Mouse (Mus musculus) left cerebral cortex, postnatal 14 days (tissue): ENCODE measurements around the gene Fus. TPM values are rescaled to one million over a fixed set of nuclear protein-coding genes. Genes with fewer than 3 reads are reported as not detected.
"Not testable (repeated sequence)": the region's sequence is repeated elsewhere in the genome, so short reads cannot be mapped to it uniquely, and the experiment has no call there.

Source experiments
- DNase-seq, 2 experiments: peaks; one replicate each; pipeline ENCODE4 v3.0.0; 2021 to 2022; ENCODE audit warnings: low spot score in 2 of 2, mixed read lengths in 1 of 2
- intact Hi-C: fragments of 180-260 bp; cut with DNase I; formaldehyde crosslinking; loops from one replicate; pipeline ENCODE4 v1.15.1; 2025
- total RNA-seq, 2 experiments: library from RNA; stranded (reverse); gene quantifications; 2 replicates each; pipeline ENCODE4 v1.2.3; 2021

Gene Fus
- total RNA-seq, 2 experiments from 2014 or later: 313 to 324 TPM

DNA sequence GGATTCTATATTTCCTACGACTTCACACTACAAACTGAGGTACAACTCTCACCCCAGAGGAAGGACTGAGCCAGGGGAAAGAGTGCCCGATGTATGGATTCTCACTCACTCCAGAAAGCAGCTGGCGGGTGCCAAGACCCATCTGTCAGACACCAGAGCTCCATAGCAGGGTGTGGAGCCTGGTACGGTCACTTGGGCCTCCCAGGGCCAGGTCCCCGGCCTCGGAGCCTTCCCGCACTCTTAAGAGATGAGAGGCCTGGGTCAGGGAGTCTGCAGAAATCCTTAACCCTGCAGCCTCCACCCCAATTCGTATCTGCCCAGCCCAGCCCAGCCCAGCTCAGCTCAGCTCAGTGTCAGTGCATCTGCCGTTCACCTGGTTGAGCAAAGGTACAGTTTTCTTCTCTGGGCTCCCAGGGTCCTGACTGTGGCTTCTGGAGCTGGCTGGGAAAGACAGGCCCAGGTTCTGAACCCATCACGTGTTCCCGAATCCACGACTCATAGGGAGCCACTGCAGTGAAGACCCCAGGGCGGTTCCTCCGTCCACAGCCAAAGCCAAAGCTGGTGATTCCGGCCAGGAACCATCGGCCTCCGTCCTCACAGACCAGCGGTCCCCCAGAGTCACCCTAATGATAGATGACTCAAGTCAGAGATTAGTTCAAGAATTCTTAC lies 30.9 kb upstream of the Fus start:
- no peak for DNase-seq
- intact Hi-C loops: no loop called here

DNA sequence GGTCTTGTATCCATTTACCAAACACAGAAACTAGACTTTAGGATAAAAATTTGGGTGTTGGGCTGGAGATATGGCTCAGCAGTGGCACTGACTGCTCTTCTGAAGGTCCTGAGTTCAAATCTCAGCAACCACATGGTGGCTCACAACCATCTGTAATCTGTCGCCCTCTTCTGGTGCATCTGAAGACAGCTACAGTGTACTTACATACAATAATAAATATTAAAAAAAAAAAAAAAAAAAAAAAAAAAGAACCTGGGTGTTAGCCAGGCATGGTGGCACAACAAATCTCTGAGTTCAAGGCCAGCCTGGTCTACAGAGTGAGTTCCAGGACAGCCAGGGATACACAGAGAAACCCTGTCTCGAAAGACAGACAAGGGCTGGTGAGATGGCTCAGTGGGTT lies 25.2 kb upstream of the Fus start:
- DNase-seq, intact Hi-C loops: not testable (repeated sequence)

DNA sequence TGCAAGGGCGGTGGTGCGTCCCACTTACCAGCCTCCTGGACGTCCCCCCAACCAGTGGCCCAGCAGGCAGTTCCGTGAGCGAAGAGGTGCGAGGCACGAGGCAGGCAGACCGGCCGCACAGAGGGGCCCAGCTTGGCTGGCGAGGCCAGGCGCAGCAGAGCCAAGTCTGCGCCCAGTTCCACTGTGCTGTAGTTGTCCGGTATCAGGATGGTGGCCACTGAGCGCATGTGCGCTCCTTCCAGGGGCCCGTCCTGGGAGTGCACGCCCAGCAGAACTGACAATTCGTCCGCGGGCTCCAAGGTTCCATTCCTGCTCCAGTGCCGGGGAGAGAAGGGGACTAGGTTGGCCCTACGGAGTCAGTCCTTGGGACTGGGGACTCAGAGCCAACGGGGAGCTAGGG lies 22.6 kb upstream of the Fus start:
- intact Hi-C loops: no loop called here
- no peak for DNase-seq

DNA sequence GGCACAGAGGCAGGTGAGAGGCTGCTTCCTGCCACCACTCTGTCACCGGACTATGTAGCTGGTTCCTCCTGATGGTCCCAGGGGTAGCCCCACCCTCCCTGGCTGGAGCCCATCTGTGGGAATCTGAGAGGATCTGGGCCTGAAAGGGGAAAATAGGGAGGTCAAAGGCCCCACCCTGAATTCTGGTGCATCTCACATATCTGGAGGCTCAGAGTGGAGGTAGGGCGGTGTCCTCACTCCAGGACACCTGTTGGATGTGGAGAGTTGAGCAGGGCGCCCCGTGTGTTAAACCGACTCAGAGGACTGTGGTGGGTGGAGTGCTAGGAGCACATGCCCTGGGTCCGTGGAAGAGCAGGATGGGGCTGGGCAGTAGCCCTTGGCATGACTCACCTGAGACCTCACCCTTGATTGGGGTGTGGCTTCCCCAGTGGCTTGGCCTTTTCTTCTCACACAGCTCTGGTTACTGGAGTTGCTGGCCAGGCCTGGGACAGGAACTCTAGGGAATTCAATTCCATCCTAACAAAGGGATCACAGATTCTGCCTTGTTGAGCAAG lies 20.7 kb upstream of the Fus start, which contains the start of gene Prss36:
Prss36 (minus strand) TSS at position 256 of the 554 bp plus-strand sequence.
- intact Hi-C loops: no loop called here
- DNase-seq: no peak

DNA sequence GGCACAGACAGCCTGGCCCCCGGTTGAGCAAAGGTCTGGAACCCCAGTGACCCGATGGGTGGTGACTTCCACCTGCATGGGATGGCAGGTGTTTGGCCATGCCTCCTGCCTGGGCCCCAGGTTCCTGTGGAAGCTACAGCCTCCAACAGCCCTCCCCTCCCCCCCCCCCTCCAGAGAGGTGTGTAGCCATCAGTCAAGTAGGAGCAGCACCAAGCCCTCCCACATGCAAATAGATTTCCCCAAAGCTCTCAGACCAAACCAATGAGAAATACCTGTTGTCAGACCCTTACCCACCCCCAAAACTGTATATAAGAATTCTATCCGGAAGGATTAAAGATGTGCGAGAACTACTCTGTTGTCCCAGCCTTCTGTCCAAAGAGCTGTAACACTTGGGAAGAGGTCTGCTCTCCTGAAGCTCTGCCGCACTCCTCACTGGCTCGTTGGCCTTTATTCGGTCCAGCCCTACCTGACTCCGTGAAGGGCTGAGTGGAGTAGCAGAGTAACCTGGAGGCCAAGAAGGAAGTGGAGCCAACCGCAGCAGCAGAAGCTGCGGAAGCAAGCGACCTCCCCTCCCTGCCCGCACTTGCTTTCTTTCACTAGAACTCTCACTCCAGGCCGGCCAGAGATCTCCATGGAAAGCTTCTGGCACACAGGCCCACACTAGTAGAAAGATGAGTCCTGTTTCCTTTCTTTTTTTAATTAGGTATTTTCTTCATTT lies 14.2 kb upstream of the Fus start:
- DNase-seq: no peak
- intact Hi-C loops: no loop called here

DNA sequence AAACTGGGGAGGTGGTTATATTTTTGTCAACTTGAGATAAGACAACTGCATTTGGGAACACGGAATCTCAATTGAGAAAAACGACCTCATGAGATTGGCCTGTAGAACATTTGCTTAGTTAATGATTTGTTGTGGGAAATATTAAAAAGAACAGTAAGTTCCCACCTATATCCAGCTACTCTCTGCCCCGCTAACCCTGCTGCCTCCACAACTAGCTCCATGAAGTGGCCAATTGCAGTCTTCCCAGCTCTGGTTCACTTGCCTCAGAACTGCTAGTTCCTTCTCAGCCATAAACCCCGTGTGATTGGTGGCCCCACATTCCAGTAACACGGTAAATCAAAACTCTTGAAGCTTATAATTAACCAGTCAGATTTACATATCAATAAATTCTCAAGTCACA lies 7.9 kb upstream of the Fus start:
- no peak for DNase-seq
- intact Hi-C loops: no loop called here

DNA sequence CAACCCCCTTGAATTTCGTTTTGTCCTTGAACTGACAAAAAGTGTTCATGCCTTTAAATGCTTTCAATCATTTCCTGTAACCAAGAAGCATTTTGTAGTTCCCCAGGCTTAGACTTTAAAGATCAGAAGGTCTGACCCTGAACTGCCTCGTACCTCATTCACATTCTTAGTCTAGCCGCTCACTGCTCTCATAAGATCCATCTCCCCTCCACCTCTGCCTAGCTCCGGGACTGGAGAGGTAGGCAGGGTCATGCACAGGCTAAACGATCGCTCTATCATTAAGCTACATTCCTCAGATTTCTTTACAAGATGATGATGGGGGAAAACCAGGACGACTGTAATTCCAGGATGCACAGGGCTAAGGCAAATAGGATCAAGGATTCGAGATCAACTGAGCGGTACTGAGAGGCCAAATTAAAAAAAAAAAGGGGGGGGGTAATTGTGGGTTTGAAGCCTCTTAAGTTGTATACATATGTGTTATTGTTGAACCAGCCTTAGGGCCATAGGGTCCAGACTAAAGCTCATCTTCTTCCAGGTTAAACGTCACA lies 812 bp upstream of the Fus start:
- no peak for DNase-seq
- intact Hi-C loops: no loop called here

DNA sequence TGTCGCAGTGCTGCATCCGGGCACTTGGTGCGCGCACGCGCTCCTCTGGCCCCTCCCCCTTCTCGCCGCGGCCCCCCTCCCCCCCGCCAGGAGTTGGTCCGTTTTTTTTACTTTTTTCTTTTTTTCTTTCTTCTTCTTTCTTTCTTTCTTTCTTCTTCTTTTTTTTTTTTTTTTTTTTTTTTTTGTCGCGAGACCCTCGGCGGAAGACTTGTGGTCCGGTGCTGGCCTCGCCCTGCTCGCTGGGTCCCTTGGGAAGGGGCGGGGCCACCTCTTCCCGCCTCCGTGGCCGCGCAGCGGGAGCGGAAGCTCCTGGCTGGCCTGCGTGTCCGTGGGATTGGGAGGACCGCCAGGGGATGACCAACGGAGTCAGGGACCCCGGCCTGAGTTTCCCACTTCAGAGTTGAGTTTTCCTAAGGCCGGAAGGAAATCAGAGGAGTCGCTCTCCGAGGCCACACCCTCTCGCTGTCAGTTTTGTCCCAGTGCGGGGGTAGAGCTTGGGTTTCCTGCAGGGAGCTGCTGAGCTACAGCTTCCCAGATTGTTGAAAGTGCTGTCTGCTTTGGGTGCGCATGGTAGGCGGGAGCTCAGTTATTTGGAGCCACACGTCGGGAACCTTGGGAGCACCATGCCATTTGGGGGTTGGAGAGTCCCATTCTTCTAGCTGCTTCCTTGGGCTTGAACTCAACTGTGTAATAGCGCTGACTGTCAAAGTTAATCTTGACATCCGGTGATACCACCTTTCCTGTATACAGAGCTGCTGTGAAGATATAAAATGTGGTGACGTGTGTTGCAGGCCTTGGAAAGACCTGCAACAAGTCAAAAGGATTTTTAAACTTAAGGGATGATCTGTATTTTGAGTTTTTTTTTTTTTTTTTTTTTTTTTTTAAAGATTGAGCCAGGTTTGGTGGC lies 918 bp downstream of the Fus start:
- intact Hi-C loops: no loop called here
- peak; percentile 64 to 76 for DNase-seq

DNA sequence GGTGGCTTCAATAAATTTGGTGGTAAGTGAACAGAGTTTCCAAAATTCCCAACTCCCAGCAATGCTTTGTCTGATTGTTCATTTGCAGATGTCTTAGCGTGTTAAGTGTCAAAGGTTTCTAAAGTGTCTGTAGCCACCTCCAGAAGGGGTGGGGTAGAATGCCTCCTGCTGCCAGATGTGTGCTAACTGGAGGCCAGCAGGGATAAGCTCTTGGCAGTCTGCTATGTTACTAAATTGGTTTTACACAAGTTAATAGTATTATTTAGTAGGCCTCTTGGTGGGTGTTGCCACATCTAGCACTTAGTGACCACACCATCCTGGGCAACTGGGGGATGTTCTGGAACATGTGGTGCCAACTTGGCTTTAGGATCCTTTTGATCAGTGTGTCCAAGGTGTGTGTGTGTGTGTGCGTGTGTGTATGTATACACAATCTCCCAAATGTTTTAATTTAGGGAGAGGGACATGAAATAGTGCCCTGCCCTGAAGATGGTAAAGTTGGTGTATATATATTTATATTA lies 7.2 kb downstream of the Fus start:
- intact Hi-C loops: no loop called here
- DNase-seq: no peak

DNA sequence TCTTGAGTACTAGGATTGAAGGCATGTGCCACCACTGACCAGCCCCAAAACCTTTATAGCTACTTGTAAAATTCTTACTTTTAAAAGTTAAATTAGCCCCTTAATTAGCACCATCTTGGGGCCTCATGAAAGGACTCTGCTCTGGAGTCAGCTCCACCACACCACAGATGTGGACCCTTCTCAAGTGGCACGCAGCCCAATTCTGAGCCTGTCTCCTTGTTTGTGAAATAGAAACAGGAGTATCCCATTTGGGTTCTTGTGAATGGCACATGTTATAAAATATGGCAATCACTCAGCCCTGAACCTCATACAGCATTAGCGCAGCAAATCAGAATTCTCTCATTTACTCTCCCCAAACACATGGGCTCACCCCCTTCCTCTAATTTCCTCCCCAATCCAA lies 11.6 kb downstream of the Fus start:
- no peak for DNase-seq
- intact Hi-C loops: no loop called here

DNA sequence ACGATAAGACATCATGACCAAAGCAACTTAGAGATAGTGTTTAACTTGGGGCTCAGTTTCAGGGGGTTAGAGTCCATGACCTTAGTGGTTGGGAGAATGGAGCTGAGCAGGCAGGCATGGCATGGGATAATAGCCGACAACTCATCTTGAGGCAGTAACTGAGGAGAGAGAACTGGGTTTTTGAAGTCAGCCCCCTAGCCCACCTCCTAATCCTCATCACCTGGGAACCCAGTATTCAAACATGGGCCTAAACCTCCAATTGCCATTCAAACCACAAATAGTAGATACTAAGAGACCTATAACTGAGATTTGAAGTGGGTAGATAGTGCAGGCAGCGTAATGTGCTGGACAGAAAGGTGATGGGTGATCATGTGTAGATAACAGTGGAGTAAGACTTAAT lies 13.3 kb downstream of the Fus start:
- intact Hi-C loops: no loop called here
- DNase-seq: no peak

DNA sequence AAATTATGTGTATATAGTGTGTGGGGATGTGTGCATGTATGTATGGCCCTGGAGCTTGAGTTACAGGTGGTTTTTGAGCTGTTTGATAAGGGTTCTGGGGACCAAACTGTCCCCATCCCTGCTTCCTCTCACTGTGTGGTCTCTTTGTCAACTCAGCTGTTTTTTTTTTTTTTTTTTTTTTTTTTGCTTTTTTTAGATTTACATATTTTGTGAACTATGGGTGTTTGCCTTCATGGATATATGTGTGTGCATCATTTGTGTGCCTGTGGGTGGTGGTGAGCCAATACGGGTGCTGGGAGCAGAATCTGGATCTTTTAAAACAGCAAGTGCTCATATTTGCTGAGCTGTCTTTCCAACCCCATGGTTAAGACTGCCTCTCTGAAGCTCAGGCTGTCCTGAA lies 21.6 kb downstream of the Fus start:
- no peak for DNase-seq
- intact Hi-C loops: no loop called here

DNA sequence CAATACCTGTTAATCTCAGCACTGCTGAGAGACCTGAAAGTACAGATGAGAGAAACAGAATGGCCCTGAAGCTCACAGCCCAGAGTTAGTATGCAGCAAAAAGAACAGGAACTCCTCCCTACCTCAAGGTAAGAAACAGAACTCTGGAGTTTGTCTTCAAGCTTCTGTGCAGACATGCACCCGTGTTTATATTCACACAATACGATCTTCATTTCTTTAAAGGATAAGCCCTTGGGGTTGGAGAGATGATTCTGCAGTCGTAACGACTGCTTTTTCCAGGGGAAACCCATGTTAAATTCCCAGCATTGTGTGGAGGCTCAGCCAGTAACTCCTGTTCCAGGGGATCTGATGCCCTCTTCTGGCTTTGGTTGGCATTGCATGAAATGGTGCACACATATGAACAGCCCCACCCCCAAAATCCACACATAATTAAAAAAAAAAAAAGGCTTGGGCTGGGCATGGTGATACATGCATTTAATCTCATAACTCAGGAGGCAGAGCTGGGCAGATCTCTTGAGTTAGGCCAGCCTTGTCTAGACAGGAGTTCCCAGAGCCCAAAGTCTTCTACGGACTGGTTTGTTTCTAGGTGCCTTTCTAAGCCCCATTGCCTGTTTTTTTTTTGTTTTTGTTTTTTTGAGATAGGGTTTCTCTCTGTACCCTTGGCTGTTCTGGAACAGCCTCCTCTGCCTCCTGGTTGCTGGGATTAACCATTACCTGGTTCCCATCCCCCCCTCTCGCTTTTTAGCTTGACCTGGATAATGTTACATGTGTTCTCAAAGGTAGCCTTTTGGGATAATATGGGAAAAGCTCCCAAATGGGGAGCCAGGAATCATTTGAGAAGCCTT lies 24.6 kb downstream of the Fus start:
- intact Hi-C loops: no loop called here
- DNase-seq: peak; percentile 78 to 86

DNA sequence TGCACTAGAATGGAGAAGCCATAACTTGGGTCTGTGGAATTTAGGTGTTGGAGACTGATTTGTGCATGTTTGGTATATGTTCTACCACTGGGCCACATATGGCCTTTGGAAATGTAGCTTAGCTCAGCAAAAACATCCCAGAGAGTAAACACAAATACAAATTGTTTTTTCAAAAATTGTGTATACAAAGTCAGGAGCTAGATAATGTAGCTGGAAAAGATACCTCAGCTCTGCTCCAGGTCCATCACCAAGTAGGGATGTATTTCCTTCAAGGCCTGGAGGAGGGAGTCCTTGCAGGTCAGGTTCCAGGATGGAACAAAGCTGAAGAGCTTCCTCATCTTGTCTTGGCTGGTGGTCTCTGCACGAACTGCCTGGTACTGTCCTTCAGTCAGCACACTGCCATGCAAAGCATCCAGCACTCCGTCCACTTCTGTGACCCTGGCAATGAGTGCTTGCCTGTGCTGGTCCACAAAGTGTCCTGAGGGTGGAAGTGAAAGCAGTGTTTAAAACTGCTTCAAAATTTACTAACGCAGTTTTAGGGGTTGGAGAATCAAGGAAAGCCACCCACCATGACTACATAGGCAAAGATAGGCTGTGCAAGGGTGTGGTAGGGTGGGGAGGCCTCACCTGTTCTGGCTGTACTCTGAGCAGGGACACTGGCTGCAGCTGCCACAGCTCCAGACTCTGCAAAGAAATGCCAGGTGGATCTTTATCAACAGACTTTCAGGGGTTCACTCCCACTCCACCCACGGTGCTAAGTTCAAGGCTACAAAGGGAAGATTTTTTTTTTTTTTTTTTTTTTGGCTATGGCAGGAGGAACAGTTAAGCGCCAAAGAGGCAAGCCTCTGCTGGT lies 25.5 kb downstream of the Fus start:
- DNase-seq: no peak
- intact Hi-C loops: no loop called here

DNA sequence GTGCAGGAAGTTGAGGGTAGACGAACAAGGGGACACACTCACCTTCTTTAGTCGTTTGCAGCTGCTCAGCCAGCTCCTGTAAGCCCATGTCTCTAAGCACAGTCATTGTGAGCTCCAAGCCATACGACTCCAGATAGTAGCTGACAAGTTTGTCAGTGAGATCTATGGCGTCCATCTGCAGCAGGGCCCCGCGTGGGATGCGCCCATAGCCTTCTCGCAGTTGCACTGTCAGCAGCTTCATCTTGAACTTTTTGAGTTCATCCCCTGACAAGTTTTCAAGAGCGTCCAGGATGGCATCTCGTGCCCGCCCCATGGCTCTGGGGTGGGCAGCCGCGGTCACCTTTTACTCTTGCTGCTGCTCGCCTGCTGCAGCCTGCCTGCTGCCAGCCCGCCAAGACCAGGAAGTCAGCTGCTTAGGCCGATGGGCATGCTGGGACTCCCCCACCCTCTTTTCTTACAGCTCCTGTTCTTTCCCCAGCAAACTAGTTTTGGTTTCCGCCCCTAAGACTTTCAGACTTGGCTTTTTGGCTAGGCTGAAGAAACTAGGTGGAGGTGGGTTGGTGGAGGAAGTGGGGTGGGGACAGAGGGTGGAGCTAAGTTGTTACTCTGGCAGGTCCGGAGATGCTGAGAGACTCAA lies 26.2 kb downstream of the Fus start, which contains the start of gene Pycard:
Pycard (minus strand) TSS at position 527 of the 637 bp plus-strand sequence.
- intact Hi-C loops: no loop called here
- peak in 1 of 2 experiments; percentile 22 for DNase-seq

DNA sequence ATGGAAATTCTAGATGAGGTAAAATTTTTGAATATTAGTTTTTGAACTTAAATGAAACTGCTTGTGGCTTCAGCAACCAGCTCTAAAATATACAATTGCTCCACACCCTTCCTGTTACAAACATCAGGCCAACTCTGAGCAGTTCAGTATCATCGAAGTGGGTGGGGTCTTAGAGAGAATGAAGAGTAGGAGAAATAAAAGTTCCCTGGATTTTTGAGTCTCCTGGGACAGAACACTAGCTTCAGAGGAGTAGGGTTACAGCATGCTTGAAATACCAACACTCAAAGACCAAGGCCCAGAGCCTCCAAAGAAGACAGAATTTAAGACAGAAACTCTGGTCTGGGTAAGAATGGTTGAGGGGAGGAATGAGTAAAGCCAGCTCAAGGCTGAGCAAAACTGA lies 32.2 kb downstream of the Fus start:
- intact Hi-C loops: no loop called here
- no peak for DNase-seq
